Mouse (Mus musculus): ENCODE results near the gene Gdpd5. TPM values are rescaled to one million over a fixed set of nuclear protein-coding genes. Genes with fewer than 3 reads are reported as not detected.

Gdpd5 gene
- total and polyA plus RNA-seq, 2 experiments from 2014 or later: 26.7 to 40.5 TPM

- H3K36me3 ChIP-seq (ENCODE audit: insufficient read depth, low read length): no peaks in the 10 kb centered on the region
- peak overlapping the region; percentile 20; the same call in 1 of the 2 replicates for H3K27ac ChIP-seq
- no peak overlapping the region for H3K4me3 ChIP-seq (ENCODE audit: low read length)
- H3K9ac ChIP-seq (replicated peaks; ENCODE audit: low read length): no peak overlapping the region
- ATAC-seq (0 out of 2 replicates have a peak, but pooled peaks have one; percentile 14), DNase-seq (ENCODE audit: low spot score) (no peak)
- H3K9me3 ChIP-seq (ENCODE audit: low read length): no peaks in the 10 kb centered on the region
- no peak overlapping the region for H3K4me2 ChIP-seq (ENCODE audit: low read depth, low read length)
- no peaks in the 10 kb centered on the region for H3K27me3 ChIP-seq (ENCODE audit: insufficient read depth, low read length)
- no peak for TF ChIP-seq CTCF (IDR thresholded peaks at IDR 0.05; ENCODE audit: low read depth)
- WGBS: 34% methylated on average over 8 of the region's 8 CpGs
- H3K4me1 ChIP-seq (ENCODE audit: insufficient read depth, low read length): no peaks in the 10 kb centered on the region; the same call in 1 of the 2 replicates
Measured at GRCm38 (mm10) chr7:99424538-99425155, 43.4 kb downstream of the Gdpd5 start.

GRCm38 (mm10) chr7:99425706-99426105 lies 44.5 kb downstream of the Gdpd5 start:
- WGBS: 78% methylated on average over 4 of the region's 4 CpGs
- ATAC-seq (no peak), DNase-seq (ENCODE audit: low spot score) (no peak)
- Histone ChIP-seq H3K27me3 (ENCODE audit: insufficient read depth, low read length) (no peaks in the 10 kb centered on the region), H3K4me3 (ENCODE audit: low read length) (no peak overlapping the region), H3K36me3 (ENCODE audit: insufficient read depth, low read length) (no peaks in the 10 kb centered on the region), H3K27ac (no peak overlapping the region), H3K4me2 (ENCODE audit: low read depth, low read length) (no peak overlapping the region), H3K9me3 (ENCODE audit: low read length) (no peaks in the 10 kb centered on the region), H3K9ac (replicated peaks; ENCODE audit: low read length) (no peak overlapping the region), H3K4me1 (ENCODE audit: insufficient read depth, low read length) (peaks cover 3% of the 10 kb centered on the region)
- TF ChIP-seq CTCF (IDR thresholded peaks at IDR 0.05; ENCODE audit: low read depth): no peak

- peaks cover 5% of the 10 kb centered on the region for H3K4me1 ChIP-seq (ENCODE audit: insufficient read depth, low read length)
- TF ChIP-seq CTCF (IDR thresholded peaks at IDR 0.05; ENCODE audit: low read depth): no peak
Measured at GRCm38 (mm10) chr7:99427031-99427430, 45.8 kb downstream of the Gdpd5 start.

GRCm38 (mm10) chr7:99427987-99428386 lies 46.8 kb downstream of the Gdpd5 start:
- no peak for ATAC-seq
- no peak for TF ChIP-seq CTCF (IDR thresholded peaks at IDR 0.05; ENCODE audit: low read depth)
- Histone ChIP-seq H3K4me1 (ENCODE audit: insufficient read depth, low read length) (peaks cover 8% of the 10 kb centered on the region), H3K4me3 (ENCODE audit: low read length) (no peak overlapping the region), H3K9me3 (ENCODE audit: low read length) (no peaks in the 10 kb centered on the region), H3K27me3 (ENCODE audit: insufficient read depth, low read length) (no peaks in the 10 kb centered on the region), H3K27ac (no peak overlapping the region), H3K36me3 (ENCODE audit: insufficient read depth, low read length) (no peaks in the 10 kb centered on the region), H3K9ac (replicated peaks; ENCODE audit: low read length) (no peak overlapping the region), H3K4me2 (ENCODE audit: low read depth, low read length) (no peak overlapping the region)
- WGBS: 89% methylated on average over 3 of the region's 3 CpGs
- no peak for DNase-seq (ENCODE audit: low spot score)

More at GRCm38 (mm10) chr7:99427031-99427430, 45.8 kb downstream of the Gdpd5 start:
- WGBS: 47% methylated on average over 10 of the region's 10 CpGs
- Histone ChIP-seq H3K9me3 (ENCODE audit: low read length) (no peaks in the 10 kb centered on the region), H3K4me2 (ENCODE audit: low read depth, low read length) (no peak overlapping the region), H3K4me3 (ENCODE audit: low read length) (no peak overlapping the region), H3K9ac (replicated peaks; ENCODE audit: low read length) (no peak overlapping the region), H3K36me3 (ENCODE audit: insufficient read depth, low read length) (no peaks in the 10 kb centered on the region), H3K27me3 (ENCODE audit: insufficient read depth, low read length) (no peaks in the 10 kb centered on the region), H3K27ac (no peak overlapping the region)
- ATAC-seq (no peak), DNase-seq (ENCODE audit: low spot score) (no peak)

DNA sequence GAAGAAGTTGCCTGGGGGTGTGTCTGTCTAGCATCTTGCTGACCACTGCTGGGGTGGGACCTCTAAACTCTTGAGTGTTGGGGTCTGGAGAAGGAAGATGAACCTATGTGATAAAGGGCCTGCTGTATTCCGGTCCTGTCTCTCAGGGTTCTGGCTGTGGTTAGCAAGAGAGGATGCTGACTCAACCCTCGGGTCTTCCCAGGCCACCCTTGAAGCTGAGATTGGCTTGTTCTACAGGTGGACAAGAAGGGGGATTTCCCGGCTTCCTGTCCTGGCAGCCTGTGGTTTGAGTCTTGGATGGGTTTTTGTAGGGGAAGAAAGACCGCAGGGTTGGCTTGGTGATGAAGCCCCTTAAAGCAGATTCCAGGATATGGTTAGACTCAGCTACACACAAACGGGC lies 47.6 kb downstream of the Gdpd5 start:
- no peak overlapping the region for H3K27ac ChIP-seq
- DNase-seq (ENCODE audit: low spot score): no peak
- H3K4me1 ChIP-seq (ENCODE audit: insufficient read depth, low read length): peaks cover 8% of the 10 kb centered on the region

GRCm38 (mm10) chr7:99429786-99430185 lies 48.6 kb downstream of the Gdpd5 start:
- no peak for TF ChIP-seq CTCF (IDR thresholded peaks at IDR 0.05; ENCODE audit: low read depth)
- H3K27ac ChIP-seq: 0 out of 2 replicates have a peak overlapping the region, but pooled peaks have one; percentile 5
- no peak overlapping the region for H3K4me2 ChIP-seq (ENCODE audit: low read depth, low read length)
- H3K9me3 ChIP-seq (ENCODE audit: low read length): no peaks in the 10 kb centered on the region
- 32% methylated on average over 6 of the region's 6 CpGs for WGBS
- no peaks in the 10 kb centered on the region for H3K27me3 ChIP-seq (ENCODE audit: insufficient read depth, low read length)
- ATAC-seq (peak; percentile 11; the same call in 1 of the 2 replicates), DNase-seq (ENCODE audit: low spot score) (peak; percentile 71)
- H3K4me3 ChIP-seq (ENCODE audit: low read length): no peak overlapping the region
- no peaks in the 10 kb centered on the region for H3K36me3 ChIP-seq (ENCODE audit: insufficient read depth, low read length)
- no peak overlapping the region; the same call in 1 of the 2 replicates for H3K9ac ChIP-seq (replicated peaks; ENCODE audit: low read length)
- peaks cover 8% of the 10 kb centered on the region for H3K4me1 ChIP-seq (ENCODE audit: insufficient read depth, low read length)

More for the DNA sequence above, 47.6 kb downstream of the Gdpd5 start:
- no peak for TF ChIP-seq CTCF (IDR thresholded peaks at IDR 0.05; ENCODE audit: low read depth)
- Histone ChIP-seq H3K36me3 (ENCODE audit: insufficient read depth, low read length) (no peaks in the 10 kb centered on the region), H3K9me3 (ENCODE audit: low read length) (no peaks in the 10 kb centered on the region), H3K4me3 (ENCODE audit: low read length) (no peak overlapping the region), H3K9ac (replicated peaks; ENCODE audit: low read length) (no peak overlapping the region), H3K27me3 (ENCODE audit: insufficient read depth, low read length) (no peaks in the 10 kb centered on the region), H3K4me2 (ENCODE audit: low read depth, low read length) (no peak overlapping the region)
- ATAC-seq: no peak
- 86% methylated on average over 5 of the region's 5 CpGs for WGBS

- H3K4me3 ChIP-seq (ENCODE audit: low read length): no peak overlapping the region
- H3K27ac ChIP-seq: 0 out of 2 replicates have a peak overlapping the region, but pooled peaks have one; percentile 5
- no peak overlapping the region for H3K9ac ChIP-seq (replicated peaks; ENCODE audit: low read length)
- H3K4me2 ChIP-seq (ENCODE audit: low read depth, low read length): no peak overlapping the region
- H3K9me3 ChIP-seq (ENCODE audit: low read length): no peaks in the 10 kb centered on the region
- 74% methylated on average over 11 of the region's 11 CpGs for WGBS
- no peaks in the 10 kb centered on the region for H3K27me3 ChIP-seq (ENCODE audit: insufficient read depth, low read length)
- no peak for DNase-seq (ENCODE audit: low spot score)
- TF ChIP-seq CTCF (IDR thresholded peaks at IDR 0.05; ENCODE audit: low read depth): no peak
- ATAC-seq: no peak
- H3K4me1 ChIP-seq (ENCODE audit: insufficient read depth, low read length): peaks cover 8% of the 10 kb centered on the region
- H3K36me3 ChIP-seq (ENCODE audit: insufficient read depth, low read length): no peaks in the 10 kb centered on the region
Measured at GRCm38 (mm10) chr7:99430246-99430645, 49.0 kb downstream of the Gdpd5 start.

Data from hindbrain, postnatal 0 days (tissue).